Mouse (Mus musculus) layer of hippocampus, adult 2 months (tissue): Measurements from ENCODE around the gene BC052040. TPM values are rescaled to one million over a fixed set of nuclear protein-coding genes. Genes with fewer than 3 reads are reported as not detected.

Experiments used
- DNase-seq, 2 experiments: peaks; one replicate each; pipeline ENCODE4 v3.0.0; 2022; ENCODE audit warnings: low spot score in 2 of 2
- H3K27ac ChIP-seq: fragments of 200-600 bp; 2 replicates; pipeline ENCODE4 v1.8.1; 2022
- H3K4me3 ChIP-seq: fragments of 200-600 bp; 2 replicates; pipeline ENCODE4 v1.8.1; 2022; ENCODE audit warnings: mild to moderate bottlenecking
- CTCF ChIP-seq: fragments of 200-600 bp; conservative IDR thresholded peaks from 2 replicates; pipeline ENCODE4 v1.8.1; 2022; ENCODE audit warnings: antibody characterized with exemption, mild to moderate bottlenecking, moderate library complexity
- total RNA-seq, 2 experiments: library from RNA; stranded (reverse); gene quantifications; 2 replicates each; pipeline ENCODE4 v1.2.3; 2021

Gene BC052040
- total RNA-seq, 2 experiments from 2014 or later: 6.5 to 7.6 TPM

DNA sequence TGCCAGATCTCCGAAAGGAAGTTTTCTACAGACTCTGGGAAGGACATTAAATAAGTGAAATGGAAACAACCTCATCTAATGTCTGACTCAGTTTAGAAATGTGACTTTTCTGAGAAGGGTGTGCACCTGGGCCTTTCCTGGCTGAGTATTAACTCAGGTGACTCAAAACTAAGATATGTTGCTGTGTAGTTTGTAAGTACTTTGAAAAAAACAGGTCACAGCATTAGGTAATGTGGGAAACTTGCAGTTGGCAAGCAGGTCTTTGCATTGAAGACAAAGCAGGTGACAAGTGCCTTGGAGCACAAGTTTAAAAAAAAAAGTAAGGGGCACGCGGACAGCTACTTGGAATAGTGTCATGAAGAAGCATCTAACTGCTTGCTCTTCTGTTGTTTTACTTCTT lies 27.5 kb downstream of the BC052040 start:
- no peak for TF ChIP-seq CTCF
- no peak overlapping the region for H3K4me3 ChIP-seq
- DNase-seq: no peak
- H3K27ac ChIP-seq: no peak overlapping the region

GRCm38 (mm10) chr2:115610092-115610491 lies 28.6 kb downstream of the BC052040 start:
- no peak for TF ChIP-seq CTCF
- no peak for DNase-seq
- H3K27ac ChIP-seq: no peak overlapping the region
- H3K4me3 ChIP-seq: no peak overlapping the region

DNA sequence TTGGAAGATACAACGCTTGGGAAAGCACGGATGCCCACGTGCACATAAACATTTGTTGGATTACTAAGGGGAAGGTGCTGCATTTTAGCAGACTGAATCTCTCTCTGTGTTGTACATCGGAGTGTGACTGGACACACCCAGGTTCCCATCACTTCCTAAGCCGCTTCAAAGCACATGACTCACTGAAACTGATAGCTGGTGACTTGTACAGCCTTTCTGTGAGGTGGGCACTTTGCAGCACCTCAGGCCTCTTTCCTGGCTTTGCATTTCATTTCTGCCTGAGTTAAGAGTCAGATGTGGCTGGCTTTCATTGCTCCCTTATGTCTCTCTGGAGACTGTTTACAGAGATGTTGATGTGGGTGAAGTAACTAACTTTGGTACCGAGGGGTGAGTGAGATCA lies 29.0 kb downstream of the BC052040 start:
- DNase-seq: no peak
- TF ChIP-seq CTCF: no peak
- Histone ChIP-seq H3K4me3 (no peak overlapping the region), H3K27ac (no peak overlapping the region)

GRCm38 (mm10) chr2:115613830-115614520 lies 32.5 kb downstream of the BC052040 start:
- Histone ChIP-seq H3K4me3 (no peak overlapping the region), H3K27ac (no peak overlapping the region)
- TF ChIP-seq CTCF: no peak
- no peak for DNase-seq

GRCm38 (mm10) chr2:115628471-115628870 lies 47.0 kb downstream of the BC052040 start:
- H3K27ac ChIP-seq: no peak overlapping the region
- TF ChIP-seq CTCF: no peak
- DNase-seq: no peak
- no peak overlapping the region for H3K4me3 ChIP-seq

DNA sequence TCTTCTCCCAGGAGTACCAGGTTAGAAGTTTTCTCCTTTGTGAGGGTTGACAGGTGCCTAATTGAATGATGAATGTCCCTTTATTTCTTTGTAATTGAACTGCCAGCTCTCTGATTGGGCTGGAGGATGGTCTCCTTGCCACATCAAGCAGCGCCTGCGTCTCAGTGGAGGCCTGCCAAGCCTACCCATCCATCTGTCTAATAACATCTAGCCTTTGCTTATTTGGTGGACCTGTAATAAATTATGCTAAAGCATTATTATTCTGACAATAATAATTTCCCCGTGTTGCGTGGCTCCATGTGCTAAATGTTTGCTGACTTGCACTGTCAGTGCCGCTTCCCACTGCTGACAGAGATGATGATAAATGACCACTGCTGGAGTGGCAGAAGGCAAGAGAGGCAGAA lies 49.5 kb downstream of the BC052040 start:
- no peak for DNase-seq
- Histone ChIP-seq H3K4me3 (no peak overlapping the region), H3K27ac (no peak overlapping the region)
- TF ChIP-seq CTCF: no peak

DNA sequence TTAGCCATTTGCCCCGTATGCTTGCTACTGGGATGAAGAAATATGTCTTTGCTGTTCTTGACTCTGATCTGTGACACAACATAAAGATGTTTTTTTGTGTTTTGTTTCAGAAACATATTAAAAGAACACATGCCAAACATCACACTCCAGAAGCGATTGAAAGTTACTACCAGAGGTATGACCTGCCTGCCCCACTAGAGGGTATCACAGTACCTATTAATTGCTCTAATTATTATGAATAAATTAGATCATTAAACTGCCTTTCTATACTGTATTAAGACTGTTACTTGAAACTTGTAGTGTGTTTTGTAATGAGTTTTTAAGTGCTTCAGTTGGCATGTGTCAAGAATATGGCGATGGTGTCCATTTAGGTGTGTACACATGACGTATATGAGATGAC lies 50.3 kb downstream of the BC052040 start:
- TF ChIP-seq CTCF: peak; percentile 66
- no peak for DNase-seq
- Histone ChIP-seq H3K27ac (no peak overlapping the region), H3K4me3 (no peak overlapping the region)

GRCm38 (mm10) chr2:115650203-115650602 lies 68.7 kb downstream of the BC052040 start:
- DNase-seq: no peak
- no peak for TF ChIP-seq CTCF
- H3K27ac ChIP-seq: no peak overlapping the region
- no peak overlapping the region for H3K4me3 ChIP-seq

DNA sequence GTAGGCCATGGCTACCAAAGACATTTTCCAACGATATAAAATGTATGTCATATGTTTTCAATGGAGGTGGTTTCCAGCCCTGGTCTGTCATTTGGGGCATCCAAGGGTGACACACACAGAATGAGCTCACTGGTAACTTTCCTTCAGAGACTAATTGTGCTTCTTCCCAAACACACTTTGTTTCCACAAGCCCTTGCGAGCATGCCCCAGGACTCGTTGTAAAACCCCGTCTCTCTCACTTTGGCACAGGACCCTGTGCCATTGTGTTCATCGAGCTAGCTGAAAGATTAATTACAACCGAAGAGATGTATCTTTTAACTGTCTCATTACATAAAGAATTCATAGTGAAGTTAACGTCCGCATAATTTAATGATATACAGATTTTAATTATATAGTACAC lies 78.2 kb downstream of the BC052040 start:
- TF ChIP-seq CTCF: no peak
- DNase-seq: no peak
- no peak overlapping the region for H3K27ac ChIP-seq
- no peak overlapping the region for H3K4me3 ChIP-seq

- TF ChIP-seq CTCF: no peak
- Histone ChIP-seq H3K4me3 (no peak overlapping the region), H3K27ac (no peak overlapping the region)
- DNase-seq: no peak
Measured at GRCm38 (mm10) chr2:115660213-115661120, 79.0 kb downstream of the BC052040 start.

DNA sequence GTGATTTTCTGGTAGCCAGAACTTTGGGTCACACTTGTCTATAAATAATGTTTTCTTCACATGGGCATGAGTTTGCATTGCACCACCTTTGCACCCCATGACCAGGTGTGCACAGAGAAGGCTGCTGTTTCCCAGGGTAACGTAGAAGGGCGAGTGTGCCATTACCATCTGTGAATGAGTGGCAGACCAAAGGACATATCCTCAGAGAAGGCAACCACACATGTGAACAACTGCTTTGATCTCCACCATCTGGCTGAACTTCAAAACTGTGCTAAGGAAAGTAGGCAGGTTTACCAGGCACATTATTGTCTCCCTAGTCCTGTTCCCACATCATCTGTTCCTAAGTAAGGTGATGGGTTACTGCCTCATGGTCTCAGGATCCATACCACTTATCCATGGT lies 86.0 kb downstream of the BC052040 start:
- DNase-seq: no peak
- Histone ChIP-seq H3K4me3 (no peak overlapping the region), H3K27ac (no peak overlapping the region)
- no peak for TF ChIP-seq CTCF

DNA sequence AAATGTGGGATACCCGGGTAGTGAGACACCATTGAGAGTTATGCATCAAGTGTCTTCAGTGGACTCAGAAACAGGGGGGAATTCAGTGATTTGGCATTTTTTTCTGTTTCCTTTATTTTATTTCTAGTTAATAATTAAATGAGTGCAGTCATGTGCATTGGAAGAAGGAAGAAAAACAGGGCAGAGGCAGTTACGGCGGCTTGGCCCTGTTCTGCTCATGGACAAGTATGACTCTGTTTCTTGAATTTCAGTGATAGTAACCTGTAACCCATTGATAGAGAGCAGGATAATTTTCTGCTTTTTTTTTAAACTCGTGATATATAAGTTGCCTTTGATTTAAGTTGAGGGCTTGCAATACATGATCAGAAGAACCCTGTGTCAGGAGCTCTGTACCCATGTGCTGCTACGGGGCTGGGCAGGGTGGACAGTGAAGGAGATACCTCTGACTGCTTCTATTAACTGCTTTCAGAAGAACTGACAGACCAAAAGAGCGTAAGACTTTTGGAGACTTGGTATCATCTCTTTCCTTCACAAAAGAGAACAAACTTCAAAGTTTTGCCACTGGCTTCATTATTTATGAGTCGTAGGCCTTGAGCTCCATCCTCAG lies 91.6 kb downstream of the BC052040 start:
- no peak for DNase-seq
- TF ChIP-seq CTCF: no peak
- Histone ChIP-seq H3K4me3 (no peak overlapping the region), H3K27ac (no peak overlapping the region)

GRCm38 (mm10) chr2:115678786-115679185 lies 97.3 kb downstream of the BC052040 start:
- no peak for DNase-seq
- Histone ChIP-seq H3K4me3 (no peak overlapping the region), H3K27ac (no peak overlapping the region)
- TF ChIP-seq CTCF: no peak

GRCm38 (mm10) chr2:115685250-115685649 lies 103.7 kb downstream of the BC052040 start:
- Histone ChIP-seq H3K4me3 (no peak overlapping the region), H3K27ac (no peak overlapping the region)
- no peak for TF ChIP-seq CTCF
- DNase-seq: no peak
